Mouse (Mus musculus) layer of hippocampus, adult 11-12 months (tissue): ENCODE results near the gene Map1a.

ENCODE experiments used
- DNase-seq: peaks from one replicate; pipeline ENCODE4 v3.0.0; 2022; ENCODE audit warnings: low spot score

Map1a gene

GRCm38 (mm10) chr2:121308997-121309416 lies 19.6 kb downstream of the Map1a start:
- no peak for DNase-seq

DNA sequence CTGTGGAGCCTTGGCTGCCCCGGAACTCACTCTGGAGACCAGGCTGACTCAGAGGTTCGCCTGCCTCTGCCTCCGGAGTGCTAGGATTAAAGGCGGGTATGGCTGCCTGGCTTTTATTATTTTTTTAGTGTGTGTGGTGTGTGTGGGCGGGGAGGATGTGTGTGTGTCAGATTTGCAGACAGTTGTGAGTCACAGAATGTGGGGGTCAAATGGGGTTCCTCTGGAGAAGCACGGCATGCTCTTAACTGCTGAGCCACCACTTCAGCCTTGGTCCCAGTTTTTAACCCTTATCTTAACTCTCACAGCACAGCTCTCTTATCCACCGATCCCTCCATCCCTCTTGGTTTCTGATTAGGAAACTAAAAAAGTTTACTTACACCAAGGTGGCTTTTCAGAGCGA lies 26.9 kb downstream of the Map1a start:
- DNase-seq: no peak

DNA sequence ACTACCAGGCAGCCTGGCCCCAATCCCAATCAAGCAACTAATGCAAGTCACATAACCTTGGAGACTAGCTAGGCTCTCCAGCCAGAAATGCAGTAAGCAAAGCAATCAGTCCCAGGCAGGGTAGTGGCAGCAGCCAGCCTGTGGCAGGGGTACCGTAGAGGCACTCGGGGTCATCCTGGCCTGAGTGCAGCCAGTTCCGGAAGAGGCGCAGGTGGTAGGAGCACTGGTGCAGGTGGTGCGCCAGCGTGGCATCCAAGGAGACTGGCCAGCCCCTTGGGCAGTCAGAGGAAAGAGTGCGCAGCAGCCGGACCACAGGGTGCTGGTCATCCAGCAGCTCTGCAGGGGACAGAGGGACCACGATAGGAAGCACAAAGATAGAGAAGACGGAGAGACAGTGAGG lies 33.6 kb downstream of the Map1a start:
- DNase-seq: no peak

- no peak for DNase-seq
Observed at GRCm38 (mm10) chr2:121323693-121324470, 34.5 kb downstream of the Map1a start.

DNA sequence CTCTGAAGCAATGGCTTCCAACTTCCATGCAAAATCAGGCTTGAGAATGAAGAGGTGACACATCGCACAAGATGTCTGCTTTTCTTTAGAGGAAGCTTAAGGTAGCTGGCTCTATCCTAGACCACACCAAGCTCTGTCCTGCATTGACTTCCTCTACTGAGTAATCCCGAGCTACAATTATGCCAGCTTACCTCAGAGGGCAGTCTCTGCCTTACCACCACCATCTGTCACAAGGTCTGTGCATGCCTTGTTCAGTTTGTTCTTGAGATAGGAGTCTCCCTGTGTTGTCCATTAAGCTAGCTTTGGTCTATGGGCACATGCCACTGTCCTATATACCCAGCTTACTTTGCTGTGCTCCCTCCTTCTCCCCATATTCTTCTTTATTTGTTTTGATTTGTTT lies 40.1 kb downstream of the Map1a start:
- no peak for DNase-seq

DNA sequence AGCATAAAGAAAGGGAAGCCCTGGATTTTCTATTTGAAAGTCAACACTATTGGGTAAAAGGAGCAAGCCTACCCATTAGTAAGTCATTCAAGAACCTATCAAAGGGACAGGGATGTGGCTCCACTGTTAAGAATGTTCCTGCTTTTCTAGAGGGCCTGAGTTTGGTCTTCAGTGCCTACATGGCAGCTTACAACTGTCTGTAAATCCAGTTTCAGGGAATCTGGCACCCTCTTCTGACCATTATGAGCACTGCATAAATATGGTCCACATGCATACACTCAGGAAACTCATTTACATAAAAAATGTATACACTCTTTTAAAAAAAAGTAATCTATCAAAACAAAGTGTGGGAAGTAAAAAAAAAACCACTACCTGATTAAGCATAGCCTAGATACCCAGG lies 49.7 kb downstream of the Map1a start:
- DNase-seq: no peak

DNA sequence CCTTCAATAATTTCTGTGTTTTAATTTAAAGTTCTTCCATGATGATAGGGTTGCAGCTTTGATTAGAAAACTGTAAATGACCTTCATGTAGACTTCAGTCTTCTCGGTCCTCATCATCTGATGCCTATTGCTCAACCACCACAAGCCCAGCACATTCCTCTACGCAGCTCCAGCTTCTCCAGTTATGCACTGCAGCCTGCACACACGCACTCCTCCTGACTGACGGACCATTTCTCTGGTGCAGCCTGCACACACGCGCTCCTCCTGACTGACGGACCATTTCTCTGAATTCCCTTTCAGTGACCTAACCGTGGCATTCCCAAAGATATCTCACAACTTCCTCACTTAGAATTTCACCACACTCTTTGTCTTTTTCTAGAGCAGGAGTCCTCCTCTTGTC lies 63.8 kb downstream of the Map1a start:
- DNase-seq: no peak

GRCm38 (mm10) chr2:121354378-121354777 lies 65.0 kb downstream of the Map1a start:
- no peak for DNase-seq

GRCm38 (mm10) chr2:121354820-121355592 lies 65.6 kb downstream of the Map1a start, which contains the start of gene Ppip5k1:
TSS of gene Ppip5k1 (minus strand) at chr2:121355396.
- DNase-seq: peak; percentile 99

DNA sequence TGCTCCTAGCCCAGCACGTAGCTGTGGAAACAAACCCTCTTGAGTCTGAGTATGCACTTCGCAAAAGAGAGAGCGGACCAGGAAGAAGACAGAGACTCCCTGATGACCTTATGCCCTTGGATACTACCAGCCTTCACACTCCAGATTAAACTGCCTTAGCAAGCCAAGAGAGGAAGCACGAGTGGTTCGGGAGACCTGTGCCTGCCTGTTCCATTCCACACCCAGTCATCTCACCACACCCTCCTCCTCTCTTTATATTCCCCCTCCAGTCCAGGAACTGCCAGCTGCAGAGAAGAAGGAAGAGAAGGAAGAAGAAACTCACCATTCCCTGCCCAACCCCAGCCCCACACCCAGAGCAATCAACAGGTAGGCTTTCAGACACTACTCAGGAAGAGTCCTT lies 68.1 kb downstream of the Map1a start, which contains the start of gene Ckmt1:
Gene Ckmt1 (plus strand): TSS at position 221 of the 400 bp plus-strand sequence.
- no peak for DNase-seq

DNA sequence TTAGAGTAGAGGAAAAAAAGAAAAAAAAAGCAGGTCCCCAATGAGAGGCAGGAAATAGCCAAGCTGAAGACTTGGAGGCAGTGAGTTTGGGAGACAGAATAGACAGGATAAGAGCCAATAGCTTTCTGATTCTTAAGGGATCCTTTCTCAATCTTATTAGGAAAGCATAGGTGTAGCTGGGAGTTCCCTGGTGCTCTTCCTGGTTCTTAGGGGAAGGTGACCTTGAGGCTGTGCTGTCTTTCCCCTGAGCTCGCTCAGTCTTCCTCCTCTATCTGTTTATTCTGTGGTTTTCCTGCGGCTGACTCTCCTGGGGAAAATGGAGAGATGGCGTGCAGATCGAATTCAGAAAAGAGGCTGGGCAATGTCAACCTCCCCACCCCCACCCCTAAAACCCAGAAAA lies 68.6 kb downstream of the Map1a start:
- DNase-seq: no peak

- peak; percentile 82 for DNase-seq
Observed at GRCm38 (mm10) chr2:121358381-121358780, 69.0 kb downstream of the Map1a start.

DNA sequence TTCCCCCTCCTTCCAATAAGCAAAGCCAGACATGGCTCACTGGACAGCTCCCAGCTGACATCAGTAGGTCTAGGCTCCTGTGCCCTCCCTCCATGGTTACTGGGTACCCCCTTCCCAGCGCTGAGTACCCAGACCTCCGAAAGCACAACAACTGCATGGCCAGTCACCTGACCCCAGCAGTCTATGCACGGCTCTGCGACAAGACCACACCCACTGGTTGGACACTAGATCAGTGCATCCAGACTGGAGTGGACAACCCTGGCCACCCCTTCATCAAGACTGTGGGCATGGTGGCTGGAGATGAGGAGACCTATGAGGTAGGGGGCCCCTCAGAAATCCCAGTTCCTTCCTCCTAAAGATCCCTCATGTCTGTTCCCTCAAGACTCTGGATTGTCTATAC lies 70.1 kb downstream of the Map1a start:
- no peak for DNase-seq
